Mouse (Mus musculus) CH12.LX (cell line): ENCODE results near the gene Rasa3.

ENCODE experiments used
- MAX ChIP-seq: IDR thresholded peaks from 2 replicates; pipeline ENCODE4 v1.6.1; 2011; ENCODE audit warnings: low read length, improper control_type of control experiment
- POLR2A ChIP-seq: IDR thresholded peaks from 2 replicates; pipeline ENCODE4 v1.6.1; 2011; ENCODE audit warnings: low read depth, mild to moderate bottlenecking, improper control_type of control experiment, low read length

DNA sequence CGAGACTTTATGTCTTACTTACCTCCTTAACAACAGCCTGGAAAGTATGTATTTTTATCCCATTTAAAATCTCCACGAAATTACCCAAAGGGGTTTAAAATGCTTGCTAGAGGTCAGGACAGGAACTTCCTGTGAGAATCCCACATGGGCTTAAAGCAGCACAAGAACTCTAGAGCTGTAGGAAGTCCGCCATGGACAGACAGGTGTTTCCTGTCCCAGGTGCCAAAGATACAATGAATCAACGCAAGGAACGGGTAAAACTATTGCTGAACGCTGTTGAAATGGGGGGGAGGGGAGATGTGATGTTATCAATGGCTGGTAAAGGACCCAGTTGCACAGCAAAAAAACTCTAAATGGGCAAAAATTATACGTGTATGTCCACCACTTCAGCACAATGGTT is 6.7 kb upstream of the Rasa3 start:
- TF ChIP-seq MAX (no peak), POLR2A (no peak)
